Mouse (Mus musculus) liver (tissue): ENCODE measurements around the gene Itih3.
A peak's percentile ranks its signal among the peaks of the same experiment; 100 is the strongest.

Source experiments
- DNase-seq: peaks from one replicate; pipeline ENCODE4 v3.0.0-alpha.2; 2020; ENCODE audit warnings: mixed read lengths

Itih3 gene

GRCm38 (mm10) chr14:30899972-30900371 is 23.6 kb downstream of the Itih3 start:
- no peak for DNase-seq

DNA sequence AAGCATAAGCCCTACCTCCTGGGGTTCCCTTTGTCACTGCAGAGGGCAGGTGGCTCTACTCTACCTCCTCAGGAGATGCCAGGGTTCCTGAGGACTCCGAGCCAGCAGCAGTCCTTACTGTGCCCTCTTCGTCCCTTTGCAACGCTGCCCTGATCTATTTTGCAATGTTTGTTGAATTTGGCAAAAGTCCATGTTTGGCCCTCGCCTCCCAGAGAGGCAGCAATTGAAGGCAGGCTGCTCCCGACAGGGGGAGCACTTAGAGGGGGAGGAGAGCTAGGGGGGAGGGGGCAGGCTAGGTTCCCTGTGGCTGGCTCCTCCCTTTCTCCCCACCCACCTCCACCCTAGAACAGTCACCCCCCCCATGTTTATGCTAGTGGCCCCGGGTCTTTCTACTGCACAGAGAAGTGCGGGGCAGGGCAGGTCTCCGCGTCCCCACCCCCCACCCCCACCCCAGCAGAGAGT is 35.3 kb downstream of the Itih3 start:
- peak; percentile 70 for DNase-seq

GRCm38 (mm10) chr14:30886204-30886603 is 37.4 kb downstream of the Itih3 start, which contains the start of gene Itih4:
Gene Itih4, plus strand, starts transcription at chr14:30886476.
- no peak for DNase-seq

GRCm38 (mm10) chr14:30885298-30885697 is 38.3 kb downstream of the Itih3 start:
- DNase-seq, result no peak

DNA sequence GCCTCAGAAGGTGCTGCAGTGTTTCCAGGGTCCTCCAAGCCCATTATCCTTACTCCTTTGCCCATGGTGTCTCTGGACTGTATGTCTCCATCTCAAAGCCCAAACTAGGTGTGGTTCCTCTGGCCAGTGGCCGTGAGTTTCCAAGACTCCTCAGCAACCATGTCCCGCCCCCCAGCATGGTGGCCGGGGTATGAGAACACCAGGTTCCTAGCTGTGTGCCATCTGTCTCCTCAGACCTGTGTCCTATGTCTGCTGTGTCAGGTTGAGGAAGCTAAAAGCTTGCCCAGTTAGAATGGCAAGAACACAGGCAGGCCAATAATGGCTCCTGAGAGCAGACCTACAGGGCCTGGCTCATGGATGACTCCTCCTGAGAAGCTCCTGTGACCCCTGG is 41.8 kb downstream of the Itih3 start:
- DNase-seq, result no peak

- DNase-seq, result peak; percentile 52
Measured at GRCm38 (mm10) chr14:30880811-30881717, 42.5 kb downstream of the Itih3 start.

DNA sequence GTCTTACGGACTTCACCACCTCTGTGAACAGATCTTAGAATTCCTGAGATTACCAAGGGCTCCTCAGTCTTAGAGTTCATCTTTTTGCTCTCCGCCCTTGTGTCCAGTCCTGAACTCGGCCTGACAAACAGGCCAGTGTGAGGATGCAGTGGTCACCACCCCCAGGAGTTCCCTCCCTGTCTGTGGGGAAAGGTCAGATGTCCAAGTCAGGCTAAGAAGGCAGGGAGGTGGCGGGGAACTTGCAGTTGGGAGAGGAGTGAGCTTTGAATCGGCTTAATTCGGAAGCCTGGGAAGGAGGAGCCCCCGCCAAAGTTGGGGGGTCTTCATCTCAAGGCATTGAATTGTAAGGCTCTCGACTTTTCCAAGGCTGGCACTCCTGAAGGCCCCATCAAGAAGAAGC is 43.3 kb downstream of the Itih3 start:
- DNase-seq, result no peak

- DNase-seq, result no peak
Measured at GRCm38 (mm10) chr14:30879794-30880193, 43.8 kb downstream of the Itih3 start.

DNA sequence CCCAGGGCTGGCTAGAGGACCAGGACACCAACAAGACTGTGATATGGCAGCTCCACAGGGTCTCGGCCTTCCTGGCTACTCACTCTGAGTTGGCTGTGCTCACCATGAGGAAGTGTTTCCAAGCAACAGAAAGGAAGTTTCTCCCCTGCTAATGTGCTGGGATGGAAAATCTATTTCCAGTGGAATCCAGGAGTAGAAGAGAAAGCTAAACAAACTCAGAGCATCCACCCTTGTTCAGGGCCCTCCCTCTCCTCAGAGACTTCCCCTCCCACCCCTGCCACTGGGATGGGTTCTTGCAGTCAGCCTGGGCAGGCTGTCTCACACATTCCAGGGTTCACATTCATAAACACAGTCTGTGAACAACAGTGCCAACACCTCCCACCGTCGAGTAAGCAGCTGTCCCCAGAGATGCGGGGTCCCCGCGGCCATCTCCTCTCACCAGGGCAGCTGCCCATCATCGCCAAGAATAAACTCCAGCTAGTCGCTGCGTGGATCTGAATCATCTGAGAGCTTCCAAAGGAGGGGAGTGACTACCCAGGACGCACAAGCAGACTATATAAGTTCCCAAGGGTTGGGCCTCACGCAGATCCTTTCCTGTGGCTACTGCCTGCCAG is 44.5 kb downstream of the Itih3 start, which contains the start of gene Mustn1:
TSS of gene Mustn1 (plus strand) at position 243 of the 614 bp plus-strand sequence.
- DNase-seq, result no peak

DNA sequence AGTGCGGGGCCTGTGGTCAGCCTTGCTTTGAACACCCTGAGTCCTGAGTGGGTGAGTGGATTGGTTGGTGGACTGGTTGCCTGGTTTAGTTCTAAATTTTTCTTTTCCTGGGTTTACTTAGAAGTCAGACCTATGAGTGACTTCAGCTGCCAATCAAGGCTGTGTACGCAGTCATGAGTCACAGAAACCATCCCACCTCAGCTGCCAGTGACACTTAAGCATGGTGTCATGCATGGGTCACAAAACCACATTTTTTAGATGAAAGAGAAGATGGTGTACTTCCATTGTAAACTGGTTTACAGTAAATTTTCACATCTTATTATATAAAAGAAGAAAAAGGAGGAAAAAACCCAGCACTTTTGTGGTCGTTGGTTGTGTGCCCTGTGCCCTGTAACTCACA is 45.7 kb downstream of the Itih3 start:
- no peak for DNase-seq

DNA sequence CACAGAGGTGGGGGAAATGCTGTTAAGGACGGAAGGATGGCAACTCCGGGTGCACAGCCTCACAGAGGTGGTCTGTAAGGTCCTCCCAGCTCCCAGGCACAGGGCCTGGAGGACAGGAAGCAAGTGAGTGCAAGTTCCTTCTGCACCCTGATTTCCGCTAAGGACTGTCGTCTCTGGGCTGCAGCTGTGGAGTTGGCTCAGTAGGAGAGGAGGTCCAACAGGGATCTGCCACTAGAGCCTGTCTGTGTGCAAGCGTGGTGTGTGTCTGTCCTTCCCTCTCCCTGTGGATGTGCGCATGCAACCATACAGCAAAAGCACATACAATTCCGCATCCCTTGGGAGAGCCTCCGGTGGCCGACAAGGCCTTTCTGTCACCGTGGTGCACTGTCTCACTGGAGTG is 47.1 kb downstream of the Itih3 start:
- no peak for DNase-seq

GRCm38 (mm10) chr14:30875955-30876354 is 47.6 kb downstream of the Itih3 start:
- no peak for DNase-seq

- peak; percentile 40 for DNase-seq
Measured at GRCm38 (mm10) chr14:30875130-30875865, 48.3 kb downstream of the Itih3 start.

GRCm38 (mm10) chr14:30874095-30874700 is 49.4 kb downstream of the Itih3 start:
- DNase-seq, result no peak

DNA sequence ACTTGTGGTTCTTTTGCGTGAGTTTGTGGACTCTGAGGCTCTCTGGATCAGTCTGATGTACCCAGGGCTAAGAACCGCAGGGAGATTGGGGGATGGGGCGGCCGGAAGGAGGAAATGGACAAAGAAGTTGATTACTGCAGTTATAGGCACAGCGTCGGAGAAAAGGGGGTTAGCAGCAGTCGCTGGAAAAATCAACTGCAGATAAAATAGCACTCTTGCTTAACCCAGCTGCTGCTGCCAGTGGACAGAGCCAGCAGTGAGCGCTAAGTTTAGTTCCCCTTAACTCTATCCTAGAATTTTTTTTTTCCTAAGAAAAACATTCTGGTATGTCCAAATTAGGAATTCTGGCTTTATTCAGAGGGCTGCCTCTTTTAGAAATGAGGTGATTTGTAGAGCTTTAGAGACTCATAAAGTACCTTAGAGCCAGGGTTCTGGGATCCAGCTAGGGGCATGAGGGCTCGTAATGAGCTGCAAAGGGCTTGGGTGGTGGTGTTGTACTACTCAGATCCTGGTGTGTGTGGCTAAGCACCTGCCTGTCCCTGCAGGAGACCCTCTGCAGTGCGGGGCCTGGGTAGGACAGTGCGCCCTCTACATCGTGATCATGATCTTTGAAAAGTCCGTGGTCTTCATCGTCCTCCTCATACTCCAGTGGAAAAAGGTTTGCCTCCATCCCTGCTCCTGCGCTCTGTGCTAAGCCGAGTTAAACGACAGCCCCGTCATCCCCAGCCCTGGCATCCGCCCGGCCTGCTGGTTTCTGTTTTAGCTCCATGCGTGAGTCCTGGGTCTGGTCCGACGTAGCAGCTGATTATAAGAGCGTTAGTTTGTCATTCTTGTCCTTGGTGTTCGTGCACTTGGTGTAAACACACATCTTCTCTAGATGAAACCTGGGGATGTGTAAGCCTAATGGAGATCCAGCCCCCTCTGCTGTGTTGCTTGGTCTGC is 53.1 kb downstream of the Itih3 start:
- peak; percentile 35 for DNase-seq

DNA sequence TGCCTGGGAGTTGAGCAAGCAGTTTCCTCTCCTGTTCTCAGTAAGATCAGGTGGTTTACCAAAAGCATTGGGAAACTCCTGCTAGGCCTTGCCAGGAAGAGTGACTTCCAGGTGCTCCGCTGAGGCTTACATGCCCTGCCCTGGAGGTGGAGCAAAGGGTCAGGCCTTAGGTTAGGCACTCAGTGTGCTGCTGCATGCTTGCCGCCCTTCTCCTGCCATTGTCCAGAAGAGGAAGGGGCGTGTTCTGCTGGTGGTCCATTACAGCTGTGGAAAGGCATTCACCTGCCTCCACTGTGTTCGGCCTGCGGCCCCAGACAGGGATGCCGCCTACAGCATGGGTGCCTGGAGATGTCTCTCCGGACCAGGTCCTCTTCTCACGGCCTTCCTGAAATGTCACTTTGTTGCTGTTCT is 54.2 kb downstream of the Itih3 start:
- no peak for DNase-seq

DNA sequence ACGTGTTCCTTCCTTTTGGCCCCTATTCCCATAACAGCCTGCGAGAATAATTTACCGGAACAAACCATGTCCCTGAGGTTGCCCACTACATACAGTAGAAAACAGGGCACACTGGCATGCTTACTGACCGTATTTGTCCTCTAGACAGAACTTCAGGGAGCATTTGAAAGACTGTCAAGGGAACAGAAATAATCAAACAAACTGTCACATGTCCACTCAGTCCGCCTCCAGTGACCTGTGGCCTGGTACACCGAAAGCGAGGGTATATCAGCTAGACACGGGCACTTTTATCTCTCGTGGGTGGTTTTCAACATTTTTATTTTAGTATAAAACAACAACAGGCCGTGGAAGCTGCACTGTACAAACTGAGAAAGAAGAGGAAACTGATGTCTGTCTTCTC is 54.7 kb downstream of the Itih3 start:
- no peak for DNase-seq

GRCm38 (mm10) chr14:30867042-30867441 is 56.5 kb downstream of the Itih3 start:
- peak; percentile 79 for DNase-seq

DNA sequence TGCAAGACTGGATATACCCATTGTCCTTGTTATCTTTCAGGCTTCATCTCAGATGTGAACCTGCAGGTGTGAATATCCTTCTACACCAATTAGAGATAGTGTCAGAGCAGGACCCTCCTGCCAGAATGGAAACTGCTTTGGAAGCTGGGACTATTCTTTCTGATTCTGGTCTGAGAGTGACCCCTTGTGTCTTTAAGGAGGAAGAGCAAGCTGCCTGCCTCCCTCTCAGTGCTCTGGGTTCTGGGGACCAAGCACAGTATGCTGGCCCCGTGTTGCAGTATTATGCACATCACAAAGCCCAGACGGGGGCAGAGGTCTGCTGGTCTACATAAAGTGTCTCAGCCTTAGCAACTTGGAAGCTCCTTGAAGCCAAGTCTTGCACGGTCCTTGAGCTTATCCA is 58.2 kb downstream of the Itih3 start:
- DNase-seq, result no peak

DNA sequence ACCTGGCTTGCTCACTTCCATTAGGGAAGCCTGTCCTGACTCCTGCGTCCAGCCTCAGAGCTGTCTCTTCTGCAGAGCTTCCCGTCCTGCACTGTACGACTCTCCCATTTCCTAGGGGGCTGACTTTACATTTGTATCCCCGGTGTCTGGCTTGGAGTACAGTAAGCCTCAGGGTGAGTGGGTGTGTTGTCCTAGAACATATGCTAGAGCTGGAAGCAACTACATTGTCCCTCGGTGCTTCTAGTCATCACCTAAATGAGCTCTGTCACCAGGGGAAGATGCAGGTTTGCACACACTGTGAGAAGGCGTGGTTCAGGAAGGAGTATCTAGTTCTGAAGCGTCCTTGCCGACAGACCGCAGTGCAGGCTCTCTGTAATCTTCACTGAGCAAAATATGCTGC is 61.2 kb downstream of the Itih3 start:
- no peak for DNase-seq

DNA sequence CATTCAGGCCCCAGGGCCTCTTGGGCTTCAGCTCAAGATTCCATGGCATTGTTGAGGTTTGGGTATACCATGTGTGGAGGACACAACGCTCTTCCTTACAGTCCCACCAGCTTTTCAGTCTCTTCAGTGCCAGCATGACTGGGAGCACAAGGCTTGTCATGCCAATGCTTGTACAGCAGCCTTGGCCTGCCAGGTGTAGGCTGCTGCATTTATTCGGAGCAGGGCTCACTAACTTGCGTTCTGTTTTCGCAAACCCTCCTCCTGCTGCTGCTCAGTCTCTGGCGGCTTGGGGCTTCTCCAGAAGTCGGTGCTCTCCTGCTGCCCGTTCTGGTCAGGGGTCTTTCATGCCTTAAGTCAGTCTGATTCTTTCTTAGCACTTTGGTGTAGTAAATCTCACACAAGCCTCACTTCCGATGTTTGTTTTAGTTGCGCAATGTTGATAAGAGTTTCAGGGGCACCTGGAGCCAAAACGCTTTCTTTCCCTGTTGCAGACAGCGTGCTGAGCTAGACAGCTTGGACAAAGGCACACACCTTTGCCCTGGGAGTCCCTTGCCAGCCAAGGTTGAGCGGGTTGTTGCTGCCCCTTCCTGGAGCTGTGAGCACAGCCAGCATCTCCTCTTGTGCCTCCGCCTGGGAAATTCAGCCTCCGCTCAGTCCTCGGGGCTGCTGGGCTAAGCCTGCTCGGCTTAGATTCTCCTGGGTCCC is 62.0 kb downstream of the Itih3 start:
- DNase-seq, result no peak
